In the genomic region with DNA sequence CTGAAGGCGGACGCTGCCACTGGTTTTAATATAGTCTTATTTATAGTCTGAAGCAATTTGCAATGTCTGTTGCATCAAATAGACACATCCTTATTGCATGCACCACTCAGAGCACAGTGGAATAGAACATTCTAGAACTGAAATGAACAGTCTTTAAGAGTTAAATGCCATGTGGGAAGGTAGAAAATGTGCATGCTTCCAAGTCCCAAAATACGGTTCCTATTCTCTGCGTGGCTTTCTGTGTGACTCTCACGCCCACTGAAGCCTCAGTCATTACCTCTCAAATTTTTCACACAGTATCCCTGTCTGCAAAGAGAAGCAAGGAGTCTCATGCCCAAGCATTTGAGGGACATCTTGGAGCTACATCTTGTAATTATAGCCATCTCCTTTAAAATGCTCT, we compare ENCODE assay signal across 26 mouse cellular contexts. TPM values are rescaled to one million over a fixed set of nuclear protein-coding genes. Genes with fewer than 3 reads are reported as not detected.
DNase-seq lines count a peak whose midpoint lies in the region; ATAC-seq lines count a peak whose summit lies in the region.
"Had no signal": no experiment of that assay in that cellular context is flagged by ENCODE, and none has a peak within 500 bp of the region (broad histone marks: within the 10 kb centered on the region; RNA-seq: fewer than 3 reads in every experiment).

No protein-coding gene starts in this region.

- H3K36me3 ChIP-seq in intestine, embryonic 16.5 days (ENCODE audit: control insufficient read depth, insufficient read depth, low read length): no peaks in the 10 kb centered on the region
- H3K36me3 ChIP-seq: G1E had no signal

- no peak overlapping the region for H3K9ac ChIP-seq in intestine, embryonic 16.5 days (ENCODE audit: low read depth, low read length)

- no peak overlapping the region for H3K27ac ChIP-seq in intestine, embryonic 16.5 days (ENCODE audit: low read length)

- H3K4me2 ChIP-seq in intestine, embryonic 16.5 days (ENCODE audit: low read depth, low read length): no peak overlapping the region

- no peaks in the 10 kb centered on the region for H3K9me3 ChIP-seq in intestine, embryonic 16.5 days (ENCODE audit: control insufficient read depth, low read length)
- H3K9me3 ChIP-seq: G1E had no signal

- no peaks in the 10 kb centered on the region for H3K27me3 ChIP-seq in intestine, embryonic 16.5 days (replicated peaks; ENCODE audit: control insufficient read depth, insufficient read depth, low read length)
- H3K27me3 ChIP-seq: CH12.LX, Patski had no signal

- H3K4me1 ChIP-seq in intestine, embryonic 16.5 days (ENCODE audit: control insufficient read depth, insufficient read depth, low read length): no peaks in the 10 kb centered on the region; the same call in 1 of the 2 replicates

- DNase-seq in frontal cortex, postnatal 14 days (ENCODE audit: low spot score in 2 of 2): no peak
- peak; percentile 67 for DNase-seq in heart, adult 11 months
- no peak for DNase-seq in heart, postnatal 36 days
- DNase-seq in brain, adult 2 months (ENCODE audit: low read depth, low spot score): peak; percentile 51
- DNase-seq in telencephalon, adult 2 months (ENCODE audit: low read depth, low spot score): peak; percentile 43
- DNase-seq: adrenal gland, adult 2 months; adrenal gland, adult 8-10 months; adrenal gland, postnatal 10 days; adrenal gland, postnatal 14 days; adrenal gland, postnatal 25 days; adrenal gland, postnatal 36 days; B cell, adult 2 months; cerebellum, adult 11 months; cerebellum, adult 11-12 months; cerebellum, adult 18-20 months had no signal

- 92% methylated on average over 5 of the region's 5 CpGs for WGBS in intestine, embryonic 16.5 days

- H3K4me3 ChIP-seq in intestine, embryonic 16.5 days (ENCODE audit: low read length): no peak overlapping the region

- intact Hi-C loops in heart, postnatal 36 days (cut with DNase I): no loop called here

- ATAC-seq in frontal cortex, adult (ENCODE audit: low TSS enrichment): peak; percentile 34; the same call in 1 of the 2 replicates
- ATAC-seq in granulocyte monocyte progenitor cell, adult 5-6 weeks (replicated peaks; ENCODE audit: poor library complexity, severe bottlenecking): no peak
- ATAC-seq in intestine, embryonic 16.5 days: no peak
- ATAC-seq: activated CD4-positive, CD25-positive, alpha-beta regulatory T cell, adult 4 months; CD4-positive, CD25-positive, alpha-beta regulatory T cell, adult 4 months; Patski had no signal

RNA-seq across cellular contexts. Expression of a gene that starts 19.4 kb away (rescaled TPM):
- under 1 TPM; 0.24 to 0.58 TPM for total RNA-seq in heart, postnatal 36 days (2021)
- total RNA-seq in granulocyte monocyte progenitor cell, adult 5-6 weeks (2014; fragmentation: Nextera tagmentation): not detected in 2 replicates
- total RNA-seq in granulocyte monocyte progenitor cell, adult 5-6 weeks (2017): not detected in 2 replicates
- polyA plus RNA-seq in intestine, embryonic 16.5 days (2015; fragmentation: Nextera tagmentation; extraction: Ambion mirVana): 0.10 and 0.29 TPM in 2 replicates
- total RNA-seq: adrenal gland, adult 2 months; adrenal gland, postnatal 14 days; adrenal gland, postnatal 25 days; adrenal gland, postnatal 36 days; CH12.LX; ES-E14; G1E; MEL had no signal
- polyA plus RNA-seq: activated CD4-positive, CD25-positive, alpha-beta regulatory T cell, adult 4 months; adrenal gland, adult 2 months; brain, embryonic 14.5 days; CD4-positive, CD25-positive, alpha-beta regulatory T cell, adult 4 months; G1E; Patski had no signal

Comparison
In these comparisons a context has a peak if more than half of its experiments do, and no peak if none do; other contexts are left out.
1. DNase-seq: peak in heart, adult 11 months (single experiment), brain, adult 2 months (single experiment) and telencephalon, adult 2 months (single experiment); none in frontal cortex, postnatal 14 days (0 of 2) and heart, postnatal 36 days (0 of 2).